Mouse (Mus musculus) C2C12 (cell line): ENCODE data around the gene Btbd16. TPM values are rescaled to one million over a fixed set of nuclear protein-coding genes. Genes with fewer than 3 reads are reported as not detected.
A peak's percentile ranks its signal among the peaks of the same experiment; 100 is the strongest.

Source experiments
- H3K27me3 ChIP-seq: one replicate; pipeline ENCODE4 v1.6.1; 2011; ENCODE audit not compliant: control insufficient read depth, insufficient read depth, insufficient read length
- H3K36me3 ChIP-seq: one replicate; pipeline ENCODE4 v1.6.1; 2011; ENCODE audit not compliant: control insufficient read depth, insufficient read depth
- H3K4me3 ChIP-seq: one replicate; pipeline ENCODE4 v1.5.1; 2011; ENCODE audit warnings: mild to moderate bottlenecking, control low read depth; ENCODE audit not compliant: poor library complexity, insufficient read depth, severe bottlenecking
- H3K79me2 ChIP-seq: one replicate; pipeline ENCODE4 v1.6.1; 2011; ENCODE audit not compliant: control insufficient read depth, insufficient read depth
- H3K79me3 ChIP-seq: one replicate; pipeline ENCODE4 v1.6.1; 2011; ENCODE audit warnings: low read depth, control low read depth
- H3ac ChIP-seq: one replicate; pipeline ENCODE3; 2011; ENCODE audit warnings: low read depth; ENCODE audit not compliant: control insufficient read depth, insufficient read length
- CEBPB ChIP-seq: IDR thresholded peaks from one replicate; pipeline ENCODE4 v1.6.1; 2011; ENCODE audit warnings: low read depth, mild to moderate bottlenecking, control low read depth, moderate library complexity
- CTCF ChIP-seq: IDR thresholded peaks from one replicate; pipeline ENCODE4 v1.5.1; 2011; ENCODE audit not compliant: control insufficient read depth, insufficient read depth, insufficient read length
- FOSL1 ChIP-seq: IDR thresholded peaks from one replicate; pipeline ENCODE4 v1.8.0; 2011; ENCODE audit warnings: mild to moderate bottlenecking, low read length; ENCODE audit not compliant: poor library complexity, insufficient read depth, severe bottlenecking
- MAX ChIP-seq: IDR thresholded peaks from one replicate; pipeline ENCODE4 v1.6.1; 2011; ENCODE audit warnings: mild to moderate bottlenecking, control low read depth
- MYOD1 ChIP-seq: IDR thresholded peaks from one replicate; pipeline ENCODE4 v1.6.1; 2011; ENCODE audit warnings: low read depth; ENCODE audit not compliant: control insufficient read depth, insufficient read length
- MYOG ChIP-seq: IDR thresholded peaks from one replicate; pipeline ENCODE4 v1.6.1; 2011; ENCODE audit not compliant: control insufficient read depth, insufficient read length; ENCODE audit errors: extremely low read depth
- USF1 ChIP-seq: IDR thresholded peaks from one replicate; pipeline ENCODE4 v1.6.1; 2011; ENCODE audit warnings: low read depth, mild to moderate bottlenecking, control low read depth, moderate library complexity
- polyA plus RNA-seq: library from polyadenylated mRNA; unstranded; fragments of >200 nt; fragmentation: generic; extraction: Trizol; gene quantifications from one replicate; pipeline ENCODE4 v1.2.1, GENCODE M21; 2012; ENCODE audit warnings: missing spikeins

Btbd16 gene
- polyA plus RNA-seq, 1 experiment, result not detected

- H3K36me3 ChIP-seq, result no peaks in the 10 kb centered on the region
- TF ChIP-seq CTCF (peak; percentile 50), MYOG (no peak), MAX (no peak), MYOD1 (no peak), FOSL1 (no peak), CEBPB (no peak), USF1 (no peak)
- no peaks in the 10 kb centered on the region for H3K27me3 ChIP-seq
- no peaks in the 10 kb centered on the region for H3K79me3 ChIP-seq
- H3K79me2 ChIP-seq, result no peaks in the 10 kb centered on the region
- no peak overlapping the region for H3ac ChIP-seq
- H3K4me3 ChIP-seq, result no peak overlapping the region
These were observed 568 bp upstream of the Btbd16 start for GRCm38 (mm10) chr7:130773171-130773830.

DNA sequence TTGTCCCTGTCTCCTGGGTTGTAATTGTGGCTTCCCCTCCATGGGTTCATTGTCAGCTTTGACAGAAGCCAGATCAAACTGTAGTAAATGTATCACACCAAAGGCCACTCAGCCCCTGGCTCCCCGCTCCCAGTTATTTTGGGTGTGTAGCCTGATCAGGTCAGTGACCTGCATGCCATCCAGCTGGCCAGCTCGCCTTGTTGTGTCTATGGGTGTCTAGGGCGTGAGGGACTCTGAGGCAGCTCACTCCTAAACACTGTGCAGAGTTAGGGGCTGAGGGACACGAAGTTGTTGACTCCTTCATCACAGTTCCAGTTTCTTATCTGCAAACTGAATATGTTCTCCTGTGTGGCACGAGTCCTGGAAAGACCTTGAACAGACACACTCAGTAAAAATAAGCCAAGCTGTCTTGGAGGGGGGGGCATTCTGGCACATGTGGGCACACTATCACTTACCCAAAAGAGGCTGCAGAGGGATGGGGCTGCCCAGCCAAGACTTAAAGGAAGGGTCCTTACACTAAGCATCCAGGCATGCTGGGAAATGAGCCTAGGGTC is 7.1 kb downstream of the Btbd16 start:
- no peaks in the 10 kb centered on the region for H3K79me2 ChIP-seq
- no peak for TF ChIP-seq FOSL1
- no peak for TF ChIP-seq USF1
- no peak for TF ChIP-seq CTCF
- TF ChIP-seq CEBPB, result no peak
- H3ac ChIP-seq, result no peak overlapping the region
- no peaks in the 10 kb centered on the region for H3K36me3 ChIP-seq
- H3K79me3 ChIP-seq, result no peaks in the 10 kb centered on the region
- H3K27me3 ChIP-seq, result no peaks in the 10 kb centered on the region
- no peak overlapping the region for H3K4me3 ChIP-seq

- no peaks in the 10 kb centered on the region for H3K79me2 ChIP-seq
- TF ChIP-seq CTCF (no peak), MYOD1 (peak; percentile 63)
- H3K4me3 ChIP-seq, result no peak overlapping the region
- no peaks in the 10 kb centered on the region for H3K36me3 ChIP-seq
- no peak overlapping the region for H3ac ChIP-seq
- H3K79me3 ChIP-seq, result no peaks in the 10 kb centered on the region
- no peaks in the 10 kb centered on the region for H3K27me3 ChIP-seq
These were observed 8.7 kb downstream of the Btbd16 start for GRCm38 (mm10) chr7:130782501-130783050.

DNA sequence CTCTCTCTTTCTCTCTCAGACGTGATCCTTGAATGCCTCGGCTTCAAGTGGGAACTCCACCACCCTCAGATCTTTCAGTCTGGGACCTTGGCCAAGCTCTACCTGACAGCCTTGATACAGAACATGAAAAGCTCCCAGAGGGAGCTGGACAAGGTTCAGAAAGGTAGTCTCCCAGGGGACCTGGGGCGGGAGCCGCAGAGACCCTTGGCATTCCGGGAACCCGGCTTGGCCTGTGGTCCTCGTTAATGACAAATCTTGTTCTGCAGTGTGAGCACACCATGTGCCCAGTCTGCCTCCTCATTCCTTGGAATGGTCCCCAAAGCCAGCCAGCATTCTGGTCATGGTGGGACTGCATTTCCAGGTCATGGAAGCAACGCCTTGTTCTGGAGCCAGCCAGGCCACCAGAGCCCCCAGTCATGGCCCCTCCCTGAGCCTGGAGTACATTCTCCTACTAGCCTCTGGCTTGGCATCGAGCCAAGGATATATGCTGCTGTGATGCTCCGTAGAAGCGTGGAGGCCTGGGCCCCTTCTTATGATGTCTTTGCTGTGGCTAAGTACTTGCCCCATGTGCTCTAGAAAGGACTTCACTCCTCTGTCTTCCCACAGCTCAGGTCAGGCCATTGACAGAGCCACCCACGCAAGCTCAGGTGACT is 12.2 kb downstream of the Btbd16 start:
- H3K27me3 ChIP-seq, result no peaks in the 10 kb centered on the region
- no peak for TF ChIP-seq FOSL1
- no peak for TF ChIP-seq MYOG
- TF ChIP-seq MYOD1, result no peak
- TF ChIP-seq CTCF, result no peak
- no peak for TF ChIP-seq CEBPB
- no peak for TF ChIP-seq MAX
- TF ChIP-seq USF1, result no peak
- no peaks in the 10 kb centered on the region for H3K79me3 ChIP-seq
- no peaks in the 10 kb centered on the region for H3K79me2 ChIP-seq
- no peak overlapping the region for H3ac ChIP-seq
- no peaks in the 10 kb centered on the region for H3K36me3 ChIP-seq
- H3K4me3 ChIP-seq, result no peak overlapping the region

DNA sequence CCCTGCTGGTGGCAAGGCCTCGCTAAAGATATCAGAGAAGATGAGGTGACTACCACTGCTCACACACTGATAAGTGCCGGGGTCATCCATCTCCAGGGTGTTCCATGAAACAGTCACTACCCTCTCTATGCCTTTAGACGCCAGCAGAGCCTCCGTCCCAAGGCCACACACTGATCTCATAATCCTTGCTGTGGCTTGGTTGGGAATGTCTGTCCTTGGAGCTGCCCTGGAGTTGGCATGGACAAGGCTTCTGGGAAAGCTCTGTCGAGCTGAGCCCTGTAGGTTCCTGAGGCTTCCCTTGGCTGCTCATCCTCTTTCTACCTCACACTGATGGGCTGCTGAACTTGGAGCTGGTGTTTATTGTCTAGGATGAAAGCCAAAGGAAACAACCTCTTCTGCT is 12.8 kb downstream of the Btbd16 start:
- H3K79me2 ChIP-seq, result no peaks in the 10 kb centered on the region
- no peaks in the 10 kb centered on the region for H3K79me3 ChIP-seq
- no peak overlapping the region for H3K4me3 ChIP-seq
- TF ChIP-seq MYOG, result no peak
- no peak for TF ChIP-seq CTCF
- no peak overlapping the region for H3ac ChIP-seq
- H3K36me3 ChIP-seq, result no peaks in the 10 kb centered on the region
- H3K27me3 ChIP-seq, result no peaks in the 10 kb centered on the region

- H3K4me3 ChIP-seq, result no peak overlapping the region
- no peaks in the 10 kb centered on the region for H3K27me3 ChIP-seq
- H3K36me3 ChIP-seq, result no peaks in the 10 kb centered on the region
- TF ChIP-seq FOSL1, result no peak
- TF ChIP-seq MAX, result no peak
- TF ChIP-seq CTCF, result no peak
- TF ChIP-seq CEBPB, result no peak
- TF ChIP-seq MYOG, result no peak
- no peak for TF ChIP-seq MYOD1
- no peak for TF ChIP-seq USF1
- no peak overlapping the region for H3ac ChIP-seq
- H3K79me3 ChIP-seq, result no peaks in the 10 kb centered on the region
- no peaks in the 10 kb centered on the region for H3K79me2 ChIP-seq
These were observed 13.7 kb downstream of the Btbd16 start for GRCm38 (mm10) chr7:130787537-130787936.
